8 mouse cellular contexts compared by ENCODE assay signal in the genomic region with DNA sequence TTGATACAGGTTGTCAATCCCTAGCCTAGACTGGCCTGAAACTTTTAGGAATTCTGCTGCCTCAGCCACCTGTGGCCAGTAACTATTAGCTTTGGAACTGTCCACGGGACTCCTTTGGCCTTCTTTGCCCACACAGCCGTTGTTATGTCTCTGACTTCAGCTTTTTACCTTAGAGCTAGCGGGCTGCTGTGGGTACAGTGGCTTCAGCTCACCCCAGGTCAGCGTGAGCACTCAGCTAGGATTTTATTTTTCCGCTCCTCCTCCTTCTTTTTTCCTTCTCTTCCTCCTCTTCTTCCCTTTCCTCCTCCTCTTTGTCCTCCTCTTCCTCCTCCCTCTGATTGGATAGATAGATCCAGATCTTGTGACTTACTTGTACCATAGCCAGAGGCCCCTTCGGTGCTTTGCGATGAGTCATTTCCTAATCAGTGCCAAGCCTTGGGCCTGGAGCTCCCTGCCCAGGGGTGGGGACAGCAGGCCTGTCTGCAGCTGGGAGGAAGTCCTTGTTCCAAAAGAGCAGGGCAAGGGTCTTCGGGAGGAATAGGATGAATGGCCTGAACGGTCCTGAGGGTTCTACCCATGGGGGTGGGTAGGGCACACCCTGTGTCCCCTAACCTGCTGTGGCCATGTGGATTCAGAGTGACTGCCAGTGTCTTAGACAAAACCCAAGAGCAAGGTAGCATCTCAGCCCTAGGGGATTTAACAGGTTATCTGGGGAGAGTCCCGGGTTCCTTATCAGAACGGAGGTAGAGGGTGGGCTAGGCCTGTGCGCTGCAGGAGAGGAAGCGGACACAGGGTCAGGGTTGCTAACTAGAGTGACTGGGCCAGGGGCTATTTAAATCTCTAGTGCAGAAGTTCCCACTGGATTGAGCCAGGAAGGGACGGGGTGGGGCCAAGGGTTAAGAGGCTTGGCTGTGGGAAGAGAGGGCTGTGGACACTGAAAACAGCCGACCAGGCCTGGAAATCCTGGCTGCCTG. TPM values are rescaled to one million over a fixed set of nuclear protein-coding genes. Genes with fewer than 3 reads are reported as not detected.
DNase-seq lines count a peak whose midpoint lies in the region; ATAC-seq and TF ChIP-seq lines count a peak whose summit lies in the region.

No protein-coding gene starts in this region.

- H3K4me2 ChIP-seq in liver, postnatal 0 days (ENCODE audit: low read depth, low read length), result no peak overlapping the region

- no peaks in the 10 kb centered on the region for H3K27me3 ChIP-seq in ES-Bruce4 (ENCODE audit: control insufficient read depth, insufficient read depth, low read length, poor library complexity, severe bottlenecking)
- no peaks in the 10 kb centered on the region for H3K27me3 ChIP-seq in liver, postnatal 0 days (ENCODE audit: insufficient read depth, low read length)

- no peak for DNase-seq in cerebellum, adult 9-11 months
- DNase-seq in gastrocnemius, postnatal 10 days, result peak; percentile 37
- peak; percentile 84 for DNase-seq in kidney, adult 11 months
- peak; percentile 37 for DNase-seq in liver, postnatal 0 days
- DNase-seq in urinary bladder, postnatal 14 days (ENCODE audit: low spot score), result peak; percentile 82
- DNase-seq in right cerebral cortex, postnatal 25 days, result no peak

- H3K36me3 ChIP-seq in ES-Bruce4 (ENCODE audit: control insufficient read depth, insufficient read depth, low read length, poor library complexity, severe bottlenecking), result no peaks in the 10 kb centered on the region
- no peaks in the 10 kb centered on the region for H3K36me3 ChIP-seq in liver, postnatal 0 days (replicated peaks; ENCODE audit: insufficient read depth, low read length)

- TF ChIP-seq POLR2A in ES-Bruce4 (IDR thresholded peaks at IDR 0.05; ENCODE audit: insufficient read depth, low read length), result no peak

- H3K4me1 ChIP-seq in ES-Bruce4 (ENCODE audit: control insufficient read depth, insufficient read depth, low read length), result peaks cover 14% of the 10 kb centered on the region
- H3K4me1 ChIP-seq in liver, postnatal 0 days (ENCODE audit: insufficient read depth), result peaks cover 20% of the 10 kb centered on the region

- no peak for TF ChIP-seq EP300 in ES-Bruce4 (IDR thresholded peaks at IDR 0.05; ENCODE audit: insufficient read depth, low read depth, low read length)
- no peak for TF ChIP-seq EP300 in liver, postnatal 0 days (IDR thresholded peaks at IDR 0.05; ENCODE audit: low read depth)

- peak; percentile 28; the same call in 1 of the 2 replicates for ATAC-seq in cerebellum, adult (ENCODE audit: insufficient number of reproducible peaks, low FRiP score, low TSS enrichment)
- ATAC-seq in liver, postnatal 0 days, result peak; percentile 80

- TF ChIP-seq CTCF in ES-Bruce4 (IDR thresholded peaks at IDR 0.05; ENCODE audit: low read depth, low read length), result no peak
- TF ChIP-seq CTCF in liver, postnatal 0 days (IDR thresholded peaks at IDR 0.05; ENCODE audit: low read depth), result no peak

- no peak overlapping the region for H3K4me3 ChIP-seq in ES-Bruce4 (ENCODE audit: low read depth, low read length)
- H3K4me3 ChIP-seq in liver, postnatal 0 days (ENCODE audit: low read depth, low read length), result no peak overlapping the region

- WGBS in liver, postnatal 0 days (ENCODE audit: insufficient replicate concordance), result 36% methylated on average over 15 of the region's 15 CpGs

- H3K9me3 ChIP-seq in ES-Bruce4 (replicated peaks; ENCODE audit: control insufficient read depth, insufficient read depth, low read length, poor library complexity, severe bottlenecking), result no peaks in the 10 kb centered on the region
- no peaks in the 10 kb centered on the region for H3K9me3 ChIP-seq in liver, postnatal 0 days (ENCODE audit: low read length)

- peak overlapping the region; percentile 75 for H3K27ac ChIP-seq in ES-Bruce4 (ENCODE audit: insufficient read depth, low read length)
- H3K27ac ChIP-seq in liver, postnatal 0 days (ENCODE audit: low read depth), result peak overlapping the region; percentile 40; the same call in 1 of the 2 replicates

- no peak overlapping the region for H3K9ac ChIP-seq in ES-Bruce4 (ENCODE audit: low read depth, poor library complexity, severe bottlenecking)
- H3K9ac ChIP-seq in liver, postnatal 0 days (replicated peaks), result no peak overlapping the region

RNA-seq across cellular contexts. Expression of a gene that starts 58.5 kb away (rescaled TPM):
- 55.2 and 62.4 TPM in 2 replicates for polyA plus RNA-seq in ES-Bruce4 (2011; ENCODE audit: insufficient read depth, insufficient read length, low read depth, missing spikeins)
- 10 to 100 TPM; 13.6 to 21.0 TPM for total RNA-seq in gastrocnemius, postnatal 10 days (2021)
- 1.7 and 2.4 TPM in 2 replicates for polyA plus RNA-seq in liver, postnatal 0 days (2015; fragmentation: Nextera tagmentation; extraction: Ambion mirVana)

Comparison
In these comparisons a context has a peak if more than half of its experiments do, and no peak if none do; other contexts are left out.
1. DNase-seq: peak in gastrocnemius, postnatal 10 days (single experiment), kidney, adult 11 months (single experiment), liver, postnatal 0 days (single experiment) and urinary bladder, postnatal 14 days (single experiment); none in cerebellum, adult 9-11 months (single experiment) and right cerebral cortex, postnatal 25 days (single experiment).
2. RNA of a gene that starts 58.5 kb away (polyA plus RNA-seq): 55.2 to 62.4 TPM in ES-Bruce4; 1.7 to 2.4 TPM in liver, postnatal 0 days; every median in the first group is over 10 times any median in the second.